Mouse (Mus musculus) spleen, postnatal 4 days (tissue): ENCODE measurements around the gene Mpped2.

ENCODE experiments used
- DNase-seq, 2 experiments: peaks; one replicate each; pipeline ENCODE4 v3.0.0; 2022; ENCODE audit warnings: low spot score in 2 of 2

Gene Mpped2

GRCm38 (mm10) chr2:106705664-106706063, 12.6 kb downstream of the Mpped2 start:
- DNase-seq, result no peak

GRCm38 (mm10) chr2:106707136-106707535, 14.1 kb downstream of the Mpped2 start:
- DNase-seq, result no peak

- no peak for DNase-seq
Measured at GRCm38 (mm10) chr2:106710862-106711477, 17.9 kb downstream of the Mpped2 start.

- DNase-seq, result no peak
Measured at GRCm38 (mm10) chr2:106711506-106711905, 18.4 kb downstream of the Mpped2 start.

GRCm38 (mm10) chr2:106713151-106713550, 20.1 kb downstream of the Mpped2 start:
- DNase-seq, result no peak

- DNase-seq, result no peak
Measured at GRCm38 (mm10) chr2:106715674-106716364, 22.8 kb downstream of the Mpped2 start.

- DNase-seq, result no peak
Measured at GRCm38 (mm10) chr2:106716365-106716717, 23.3 kb downstream of the Mpped2 start.

GRCm38 (mm10) chr2:106718888-106719287, 25.8 kb downstream of the Mpped2 start:
- no peak for DNase-seq

GRCm38 (mm10) chr2:106719434-106719833, 26.4 kb downstream of the Mpped2 start:
- DNase-seq, result no peak

GRCm38 (mm10) chr2:106720644-106721043, 27.6 kb downstream of the Mpped2 start:
- DNase-seq, result no peak

GRCm38 (mm10) chr2:106722020-106722419, 29.0 kb downstream of the Mpped2 start:
- DNase-seq, result no peak

- DNase-seq, result no peak
Measured at GRCm38 (mm10) chr2:106729951-106730564, 37.0 kb downstream of the Mpped2 start.

GRCm38 (mm10) chr2:106730608-106731007, 37.5 kb downstream of the Mpped2 start:
- DNase-seq, result no peak

- no peak for DNase-seq
Measured at GRCm38 (mm10) chr2:106731478-106731877, 38.4 kb downstream of the Mpped2 start.

- no peak for DNase-seq
Measured at GRCm38 (mm10) chr2:106732171-106732570, 39.1 kb downstream of the Mpped2 start.

- DNase-seq, result no peak
Measured at GRCm38 (mm10) chr2:106733396-106733795, 40.3 kb downstream of the Mpped2 start.

- DNase-seq, result no peak
Measured at GRCm38 (mm10) chr2:106734004-106734403, 40.9 kb downstream of the Mpped2 start.

GRCm38 (mm10) chr2:106735211-106735610, 42.1 kb downstream of the Mpped2 start:
- DNase-seq, result no peak

- no peak for DNase-seq
Measured at GRCm38 (mm10) chr2:106735792-106736359, 42.8 kb downstream of the Mpped2 start.

- DNase-seq, result no peak
Measured at GRCm38 (mm10) chr2:106738951-106739350, 45.9 kb downstream of the Mpped2 start.

- no peak for DNase-seq
Measured at GRCm38 (mm10) chr2:106744086-106744485, 51.0 kb downstream of the Mpped2 start.

GRCm38 (mm10) chr2:106744601-106745000, 51.5 kb downstream of the Mpped2 start:
- DNase-seq, result no peak

GRCm38 (mm10) chr2:106745364-106745763, 52.3 kb downstream of the Mpped2 start:
- DNase-seq, result no peak
